Mouse (Mus musculus): ENCODE measurements around the gene Chd2.

The Chd2 gene

DNA sequence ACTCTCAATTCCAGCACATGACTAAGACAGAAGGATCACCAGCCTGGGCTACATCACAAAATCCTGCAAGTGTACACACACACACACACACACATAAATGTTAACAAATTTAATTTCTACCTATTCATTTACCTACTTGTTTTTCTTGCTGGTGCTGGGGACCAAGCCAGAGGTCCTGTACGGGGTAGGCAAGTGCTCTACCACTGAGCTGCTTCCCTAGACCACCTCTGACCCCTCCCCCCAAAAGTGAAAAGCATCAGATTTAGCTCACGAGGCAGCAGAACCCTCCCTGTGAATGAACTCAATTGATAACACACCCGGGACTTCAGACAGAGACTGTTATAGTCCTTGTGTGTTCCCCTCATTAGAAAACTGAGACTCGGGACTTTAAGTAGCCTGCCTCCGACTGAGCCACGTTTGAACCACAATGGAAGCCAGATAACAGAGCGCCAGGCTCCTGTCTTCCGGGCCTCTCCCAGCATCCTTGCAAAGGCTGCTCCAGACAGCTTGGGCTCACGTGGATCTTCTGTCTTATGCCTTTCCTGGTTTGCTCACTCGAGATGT lies 19.9 kb upstream of the Chd2 start:
- no peak for DNase-seq

DNA sequence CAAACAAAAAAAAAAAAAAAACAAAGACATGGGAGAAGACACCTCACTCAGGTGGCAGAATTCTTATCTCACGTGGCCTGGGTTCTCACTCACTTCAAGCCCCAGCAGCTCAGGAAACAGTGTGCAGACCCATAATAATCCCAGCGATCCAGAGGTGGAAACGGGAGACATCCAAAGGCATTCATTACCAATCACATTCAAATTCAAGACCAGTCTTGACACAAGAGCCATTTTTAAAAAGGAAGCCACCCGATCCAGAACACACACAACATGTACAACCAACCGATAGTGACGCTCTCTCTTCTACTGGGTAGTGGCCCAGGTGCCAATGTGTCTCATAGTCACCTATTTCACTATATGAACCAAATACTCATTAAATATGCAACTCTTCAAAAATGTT lies 19.2 kb upstream of the Chd2 start:
- DNase-seq = no peak

GRCm38 (mm10) chr7:73559853-73560190 lies 18.2 kb upstream of the Chd2 start:
- DNase-seq = no peak

- DNase-seq = no peak
Observed at GRCm38 (mm10) chr7:73559170-73559852, 17.7 kb upstream of the Chd2 start.

GRCm38 (mm10) chr7:73558293-73559169 lies 16.9 kb upstream of the Chd2 start:
- DNase-seq = peak; percentile 100

DNA sequence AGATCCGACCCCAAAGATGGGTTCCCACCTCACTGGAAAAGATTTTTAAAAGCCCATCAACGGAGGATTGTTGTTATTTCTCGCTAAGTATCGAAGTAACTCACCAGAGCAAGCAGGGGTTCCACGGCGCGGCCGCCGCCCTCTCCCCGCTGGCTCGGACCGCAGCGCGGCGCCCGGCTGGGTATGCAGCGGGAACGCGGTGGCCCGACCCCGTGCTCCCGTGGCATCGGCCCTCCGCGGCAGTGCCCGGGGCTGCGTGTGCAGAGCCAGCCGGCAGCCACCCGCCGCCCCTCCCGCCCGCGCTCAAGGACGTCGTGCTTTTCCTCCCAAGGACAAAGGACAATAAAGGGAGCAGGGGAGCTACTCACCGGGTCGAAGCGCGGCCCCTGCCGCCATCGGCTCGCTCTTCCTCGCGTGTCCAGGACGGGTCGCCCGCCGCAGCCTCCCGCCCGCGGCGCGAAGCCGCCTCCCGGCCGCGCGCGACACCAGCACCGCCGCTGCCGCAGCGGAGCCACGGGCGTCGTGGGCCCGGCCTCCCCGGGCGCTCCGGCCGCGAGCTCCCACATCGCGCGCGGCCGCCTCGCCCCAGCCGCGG lies 16.1 kb upstream of the Chd2 start:
- no peak for DNase-seq

DNA sequence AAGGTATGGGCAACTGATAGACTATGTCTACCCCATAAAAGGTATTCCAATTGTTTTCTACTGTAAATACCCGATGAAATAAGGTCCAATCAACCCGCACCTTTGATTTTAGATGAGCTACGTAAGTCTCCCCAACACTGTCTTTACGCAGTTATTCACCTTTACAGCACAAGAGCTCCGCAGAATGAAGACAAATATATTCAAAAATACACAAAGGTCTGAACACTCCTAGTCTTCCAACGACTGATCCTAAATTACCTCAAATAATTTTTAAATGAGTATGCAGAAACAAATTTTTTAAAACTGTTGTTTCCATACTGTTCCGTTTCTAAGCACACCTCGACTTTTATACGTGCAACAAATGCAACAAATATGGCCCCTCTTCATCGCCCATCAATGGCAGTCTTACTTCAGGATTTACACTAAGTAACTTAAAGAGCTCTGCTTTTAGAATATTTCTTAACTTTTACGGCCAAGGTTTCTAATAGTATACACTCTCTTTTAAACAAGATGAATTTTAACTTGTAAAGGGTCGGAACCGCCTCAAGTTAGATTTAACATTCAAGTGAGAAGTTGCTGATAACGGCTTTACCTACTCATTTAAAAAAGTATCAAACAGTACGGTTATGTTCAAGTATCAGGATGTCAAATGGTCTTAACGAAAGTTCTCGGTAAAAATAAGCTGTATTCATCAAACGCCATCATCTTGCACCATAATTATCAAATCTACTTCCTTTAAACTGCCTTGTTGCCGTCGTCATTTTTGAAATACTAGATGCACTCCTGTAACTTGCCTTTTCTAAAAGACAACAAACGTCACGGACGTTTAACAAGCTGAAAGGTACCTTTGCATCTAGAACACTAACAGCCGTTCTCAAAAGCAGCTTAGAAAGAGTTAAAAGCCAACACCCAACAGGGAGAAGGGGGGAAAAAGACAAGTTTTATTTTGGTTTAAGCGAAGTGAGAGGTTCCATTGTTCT lies 15.3 kb upstream of the Chd2 start:
- DNase-seq = peak; percentile 67

DNA sequence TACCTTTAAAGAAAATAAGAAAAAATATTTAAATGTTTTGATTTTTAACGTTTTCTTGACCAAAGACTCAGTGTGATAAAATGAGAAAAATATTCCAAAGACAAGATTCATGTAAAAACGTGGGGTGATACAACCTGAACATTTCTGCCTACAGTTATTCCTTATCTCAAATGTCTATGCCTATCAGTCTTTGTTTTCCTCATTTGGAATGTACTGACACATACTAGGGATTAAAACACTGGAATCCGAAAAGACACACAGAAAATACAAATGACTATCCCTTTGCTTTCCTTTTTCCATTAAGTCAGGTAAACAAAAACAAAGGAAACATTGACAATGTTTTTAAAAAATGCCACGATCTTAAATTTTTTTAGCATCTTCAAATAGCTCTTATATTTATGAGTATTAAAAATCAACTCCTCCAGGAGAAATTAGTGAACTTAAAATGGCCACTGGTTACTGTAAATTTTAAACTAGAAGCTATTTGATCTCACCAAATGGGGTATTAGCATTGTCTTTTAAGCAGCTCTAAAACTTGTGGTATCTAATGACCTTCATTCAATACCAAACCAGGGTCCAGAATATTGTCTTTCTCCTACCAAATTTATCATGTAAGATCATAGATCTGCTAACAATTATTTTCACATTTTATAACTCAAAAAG lies 14.4 kb upstream of the Chd2 start:
- DNase-seq = no peak

DNA sequence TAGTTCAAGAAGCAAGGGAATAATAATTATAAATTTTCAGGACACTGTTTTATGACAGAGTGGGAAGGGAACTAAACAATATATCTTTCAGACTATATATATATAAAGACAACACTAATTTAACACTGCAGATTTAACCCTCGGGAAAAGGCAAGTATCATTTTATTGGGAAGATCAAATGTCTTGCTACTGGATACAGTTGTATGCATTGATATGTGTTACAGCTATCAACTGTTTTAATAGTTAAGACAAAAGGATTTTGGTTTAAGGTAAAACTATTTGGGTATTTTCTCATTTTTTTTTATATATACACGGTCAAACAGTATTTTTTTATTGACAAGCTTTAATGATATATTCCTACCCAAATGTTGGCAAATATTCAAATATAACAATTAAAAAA lies 13.2 kb upstream of the Chd2 start:
- no peak for DNase-seq

DNA sequence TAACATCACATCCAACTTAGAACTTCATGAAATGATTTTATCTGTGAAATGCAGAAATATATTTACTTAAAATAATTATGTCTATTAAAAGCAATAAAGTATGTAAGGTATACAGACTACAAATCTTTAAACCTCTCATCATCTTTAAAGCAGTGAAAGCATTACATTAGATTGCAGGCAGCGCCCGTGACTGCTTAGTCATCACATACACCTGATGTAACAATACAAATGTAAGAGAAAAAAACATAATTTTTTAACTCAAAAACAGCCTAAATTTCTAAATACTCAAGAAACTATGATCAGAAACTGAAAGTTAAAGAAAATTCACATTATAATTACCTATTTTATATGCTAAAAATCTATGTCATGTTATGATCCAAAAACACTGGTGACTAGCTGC lies 11.5 kb upstream of the Chd2 start:
- DNase-seq = no peak

- no peak for DNase-seq
Observed at GRCm38 (mm10) chr7:73552054-73552750, 10.6 kb upstream of the Chd2 start.

DNA sequence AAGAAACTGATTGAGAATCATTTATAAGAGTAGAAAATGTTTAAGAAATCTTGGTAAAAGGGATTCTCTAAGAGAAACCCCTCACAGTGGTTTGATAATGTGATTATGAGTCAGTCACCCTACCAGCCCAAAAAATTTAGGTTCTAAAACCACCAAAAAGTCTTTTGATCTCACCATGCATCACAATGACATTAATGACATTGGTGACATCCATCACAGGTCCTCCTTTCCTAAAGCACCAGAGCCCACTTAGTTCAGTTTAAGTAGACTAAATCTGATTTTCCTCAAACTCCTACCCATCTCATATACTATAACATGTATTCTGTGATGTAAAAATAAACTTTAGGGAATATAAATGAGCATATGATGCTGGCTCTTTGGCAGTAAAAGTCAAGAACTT lies 9.7 kb upstream of the Chd2 start:
- no peak for DNase-seq

GRCm38 (mm10) chr7:73548051-73548450 lies 6.4 kb upstream of the Chd2 start:
- DNase-seq = no peak

- DNase-seq = no peak
Observed at GRCm38 (mm10) chr7:73546561-73547510, 5.2 kb upstream of the Chd2 start.

- no peak for DNase-seq
Observed at GRCm38 (mm10) chr7:73545004-73545403, 3.4 kb upstream of the Chd2 start.

DNA sequence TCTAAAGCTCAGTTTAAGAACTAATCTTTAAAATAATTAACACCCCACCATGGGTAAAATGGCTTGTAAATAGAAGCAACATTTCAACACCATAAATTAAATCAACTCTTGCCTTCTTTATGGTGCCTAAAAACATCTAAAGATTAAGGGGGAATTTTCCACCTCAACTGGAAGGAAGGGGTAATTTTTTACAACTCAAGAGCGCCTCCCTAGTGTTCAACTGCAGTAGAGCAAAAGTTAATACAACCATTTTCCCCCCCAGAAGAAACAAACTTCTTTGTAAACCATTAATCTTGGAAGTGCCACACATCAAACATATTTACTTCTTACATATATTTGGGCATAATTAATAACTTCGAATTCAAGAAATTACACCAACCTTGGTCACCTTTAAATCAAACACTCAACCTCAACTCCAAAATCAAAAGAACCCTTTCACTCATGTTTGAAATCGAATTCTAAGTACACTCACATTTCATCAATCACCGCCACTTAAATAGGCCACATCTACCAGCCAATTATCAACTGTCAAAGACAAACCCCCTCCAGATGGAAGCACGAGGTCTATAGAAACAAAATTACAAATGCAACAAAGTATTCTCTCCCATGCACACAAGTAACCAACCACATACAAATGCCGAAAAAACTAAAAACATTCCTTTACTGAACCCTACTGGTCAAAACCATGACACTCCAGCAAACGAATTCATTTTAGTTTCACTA lies 662 bp upstream of the Chd2 start:
- no peak for DNase-seq

DNA sequence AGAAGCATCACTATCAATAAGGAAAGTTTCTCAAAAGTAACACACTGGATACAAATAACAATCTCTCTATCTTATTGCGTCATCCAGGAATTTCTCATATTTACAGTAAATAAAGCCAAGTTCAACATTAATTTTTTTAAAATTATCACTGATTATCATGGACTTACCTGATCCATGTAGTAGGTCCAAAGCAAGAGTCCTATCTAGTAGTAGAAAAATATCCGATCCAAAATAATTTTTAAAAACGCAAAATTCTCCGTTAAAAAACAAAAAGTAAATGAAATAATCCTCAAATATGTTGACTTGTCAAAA lies 595 bp downstream of the Chd2 start:
- no peak for DNase-seq

DNA sequence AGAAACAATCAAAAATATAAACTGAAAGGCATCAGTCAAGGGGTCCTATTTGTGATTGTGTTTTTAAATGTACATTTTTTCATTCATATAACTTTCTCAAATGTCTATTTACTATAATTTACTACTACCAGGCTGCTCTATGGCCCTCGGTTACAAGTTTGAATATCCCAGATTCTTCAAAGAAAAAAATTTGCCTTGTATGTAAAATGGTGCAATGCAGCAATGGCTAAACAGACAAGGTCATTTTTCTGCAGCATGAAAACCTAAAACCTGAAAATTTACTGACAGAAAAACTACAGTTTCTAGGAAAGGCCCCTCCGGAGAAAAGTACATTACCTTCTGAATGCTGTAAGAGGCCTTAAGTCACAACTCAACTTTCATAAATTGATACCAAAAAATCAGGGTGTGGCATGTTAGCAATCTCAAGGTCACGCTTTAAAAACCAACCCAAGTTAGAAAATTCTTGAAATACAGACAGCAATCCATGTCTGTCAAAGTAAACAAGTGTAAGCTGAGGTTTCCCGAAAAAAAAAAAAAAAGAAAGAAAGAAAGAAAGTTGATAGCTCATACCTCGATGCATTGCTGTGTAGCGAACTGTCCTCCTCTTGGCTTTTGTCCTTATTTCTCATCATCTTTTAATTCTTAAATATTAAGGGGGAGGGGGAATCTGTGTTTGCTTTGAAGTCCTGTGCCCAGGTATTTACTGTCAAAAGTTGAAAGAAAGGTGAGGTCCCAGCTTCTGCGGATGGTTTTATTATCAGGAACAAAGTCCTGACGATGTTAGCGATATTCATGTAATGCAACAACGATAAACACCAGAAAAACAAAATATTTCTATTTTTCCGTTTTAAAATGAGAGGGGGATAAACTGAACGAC lies 1.2 kb downstream of the Chd2 start:
- no peak for DNase-seq

Data from embryo, embryonic 11 days (tissue).